Mouse (Mus musculus): ENCODE measurements around the gene Cap2.

Gene Cap2

DNA sequence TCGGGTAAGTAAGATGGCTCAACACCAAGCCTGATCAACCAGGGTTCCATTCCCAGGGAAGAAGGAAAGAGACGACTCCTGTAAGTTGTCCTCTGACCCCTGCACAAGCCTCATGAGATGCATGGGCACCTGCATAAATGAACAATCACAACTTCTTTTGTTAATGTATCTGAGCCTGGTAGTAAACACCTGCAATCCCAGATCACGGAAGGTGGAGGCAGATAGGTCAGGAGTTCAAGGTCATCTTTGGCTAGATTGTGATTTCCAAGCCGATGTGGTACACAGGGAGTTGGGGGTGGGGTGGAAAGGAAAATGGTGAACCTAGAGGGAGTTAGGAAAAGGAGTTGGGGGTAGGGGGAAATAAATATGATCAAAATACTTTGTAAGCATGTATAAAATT lies 131.1 kb downstream of the Cap2 start:
- no peak for DNase-seq (ENCODE audit: low spot score)

DNA sequence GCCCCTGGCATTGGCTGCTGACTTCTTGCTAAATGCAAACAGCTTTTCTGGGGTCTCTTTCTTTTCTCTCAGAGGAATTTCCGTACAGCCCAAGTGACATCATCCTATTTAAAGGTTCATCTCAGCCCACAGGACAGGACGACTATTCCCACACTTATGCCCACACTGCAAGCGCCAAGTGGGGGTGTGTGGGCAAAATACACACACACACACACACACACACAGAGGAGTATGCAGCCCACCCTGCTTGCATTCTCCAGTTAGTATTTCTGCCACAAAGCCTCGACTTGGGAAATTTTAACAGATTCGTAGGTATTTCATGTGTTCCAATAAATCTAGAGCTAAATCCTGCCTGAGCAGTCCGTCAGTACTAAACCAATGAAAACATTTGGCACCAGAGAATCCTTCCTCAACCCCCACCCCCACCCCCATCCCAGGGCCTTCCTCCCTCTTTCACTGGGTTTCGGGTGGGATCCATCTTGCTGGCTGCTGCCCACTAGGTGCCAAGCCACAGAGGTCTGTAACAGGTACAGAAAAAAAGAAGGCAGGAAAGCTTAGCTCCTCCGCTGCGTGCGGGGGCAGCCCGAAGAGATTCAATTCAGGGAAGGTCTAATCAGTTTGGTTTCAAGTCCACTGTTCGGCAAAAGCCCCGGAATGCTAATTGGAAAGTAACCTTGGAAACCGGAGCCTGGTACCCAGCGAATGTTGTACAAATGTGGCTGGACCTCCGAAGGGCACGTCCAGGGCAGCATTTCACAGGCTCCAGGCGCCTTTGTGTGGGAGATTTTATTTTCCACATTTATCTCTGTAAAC lies 131.9 kb downstream of the Cap2 start:
- DNase-seq (ENCODE audit: low spot score), result no peak

DNA sequence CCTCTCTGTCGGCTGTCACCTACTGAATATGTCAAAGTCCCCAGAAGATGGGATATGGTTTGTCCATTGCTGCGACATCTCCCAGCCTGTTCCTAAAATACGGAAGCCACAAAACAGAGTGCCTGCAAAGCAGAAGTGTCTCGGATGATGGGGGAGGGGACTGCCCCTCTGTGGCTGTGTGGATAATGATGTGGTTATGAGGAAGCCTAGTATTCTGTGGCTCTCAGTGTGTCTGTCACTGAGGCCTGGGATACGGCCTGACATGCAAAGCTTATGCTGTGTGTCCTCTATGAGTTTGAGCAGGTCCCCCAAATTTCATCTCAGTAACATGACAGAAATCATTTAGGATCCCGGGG lies 132.5 kb downstream of the Cap2 start:
- no peak for DNase-seq (ENCODE audit: low spot score)

DNA sequence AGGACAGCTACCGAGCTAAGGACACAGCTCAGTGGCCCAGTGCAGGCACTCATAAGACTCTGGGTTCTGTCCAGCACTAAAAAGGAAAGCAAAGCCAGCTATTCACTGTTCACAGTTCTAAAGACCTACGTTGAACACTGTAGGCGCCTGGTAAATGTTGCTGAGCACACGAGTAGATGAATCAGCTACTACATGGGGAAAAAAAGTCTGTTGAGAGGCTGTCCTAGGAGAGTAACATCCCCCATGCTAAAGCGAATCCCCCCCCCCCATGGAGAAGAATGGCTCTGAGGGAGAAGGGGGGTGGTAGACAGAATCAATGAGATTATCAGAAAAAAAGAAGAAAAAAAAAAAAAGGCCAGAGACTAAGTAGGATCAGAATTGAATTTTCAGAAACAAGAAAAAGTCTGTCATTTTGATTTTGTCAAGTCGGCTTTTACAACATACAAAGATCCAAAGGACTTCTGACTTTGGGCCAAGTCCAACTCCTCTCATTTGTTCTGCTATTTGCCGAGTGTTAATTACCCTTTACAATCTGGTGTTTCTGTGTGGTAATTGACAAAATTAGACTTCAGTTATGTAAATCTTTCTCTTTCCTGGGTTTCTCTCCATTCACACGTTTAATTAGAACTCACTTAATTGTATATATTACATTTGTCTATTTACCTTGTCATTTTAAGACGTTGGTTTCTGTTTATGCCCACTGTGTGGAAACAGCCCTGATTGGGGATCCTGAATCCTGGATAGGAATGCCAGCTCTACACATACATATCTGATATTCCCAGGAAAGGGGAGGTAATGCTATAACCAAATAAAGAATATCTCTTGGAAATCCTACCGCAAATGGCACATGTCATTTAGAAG lies 139.2 kb downstream of the Cap2 start:
- DNase-seq (ENCODE audit: low spot score), result no peak

DNA sequence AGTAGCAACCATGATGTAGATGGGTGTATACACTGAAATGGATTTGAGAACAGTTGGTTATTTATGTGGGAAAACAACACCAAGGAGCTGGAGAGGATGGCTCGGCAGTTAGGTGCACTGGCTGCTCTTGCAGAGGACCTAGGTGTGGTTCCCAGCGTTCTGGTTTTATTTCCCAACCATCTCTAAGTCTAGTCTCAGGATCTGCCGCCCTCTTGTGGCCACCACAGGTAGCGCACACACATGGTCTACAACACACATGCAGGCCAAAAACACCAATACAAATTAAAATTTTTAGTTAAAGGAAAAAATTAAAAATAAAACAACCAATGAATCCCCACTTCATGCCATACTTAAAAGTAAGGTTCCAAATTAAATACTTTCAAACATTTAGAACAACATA lies 140.7 kb downstream of the Cap2 start:
- DNase-seq (ENCODE audit: low spot score), result no peak

DNA sequence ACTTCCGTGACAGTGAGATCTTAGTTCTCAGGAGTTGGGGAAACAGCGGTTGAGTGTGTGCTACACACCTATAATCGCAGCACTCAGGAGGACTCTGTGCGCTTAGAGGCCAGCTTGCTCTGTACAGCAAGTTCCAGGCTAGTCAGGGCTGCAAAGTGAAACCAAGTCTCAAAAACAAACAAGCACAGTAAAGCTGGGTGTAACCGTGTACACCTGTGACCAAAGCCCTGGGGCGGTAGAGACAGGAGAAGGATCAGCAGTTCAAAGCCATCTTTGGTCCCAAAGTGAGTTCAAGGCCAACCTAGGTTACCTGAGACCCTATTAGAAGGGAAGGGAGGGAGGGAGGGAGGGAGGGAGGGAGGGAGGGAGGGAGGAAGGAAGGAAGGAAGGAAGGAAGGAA lies 142.5 kb downstream of the Cap2 start:
- DNase-seq (ENCODE audit: low spot score), result no peak

- DNase-seq (ENCODE audit: low spot score), result no peak
Measured at GRCm38 (mm10) chr13:46645476-46645875, 143.8 kb downstream of the Cap2 start.

DNA sequence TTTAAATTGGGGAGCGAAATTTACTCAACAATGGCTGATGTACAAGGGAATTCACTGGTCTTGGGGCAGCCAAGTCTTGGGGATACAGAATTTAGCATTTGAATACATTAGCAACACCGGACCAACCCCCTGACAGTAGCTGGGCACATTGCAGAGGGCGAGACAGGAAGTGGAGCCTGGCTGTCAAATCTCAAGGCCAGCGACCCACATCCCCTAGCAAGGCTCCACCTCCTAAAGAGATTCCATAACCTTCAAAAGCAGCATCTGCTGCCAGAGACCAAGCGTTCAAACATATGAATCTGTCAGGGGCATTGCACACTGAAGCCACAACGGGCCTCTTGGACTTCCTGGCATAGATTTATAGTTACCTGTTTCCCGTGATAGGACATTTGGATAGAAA lies 150.2 kb downstream of the Cap2 start:
- no peak for DNase-seq (ENCODE audit: low spot score)

- DNase-seq (ENCODE audit: low spot score), result peak; percentile 40
Measured at GRCm38 (mm10) chr13:46652671-46653070, 151.0 kb downstream of the Cap2 start.

- DNase-seq (ENCODE audit: low spot score), result no peak
Measured at GRCm38 (mm10) chr13:46653671-46654070, 152.0 kb downstream of the Cap2 start.

- DNase-seq (ENCODE audit: low spot score), result no peak
Measured at GRCm38 (mm10) chr13:46654566-46654965, 152.9 kb downstream of the Cap2 start.

DNA sequence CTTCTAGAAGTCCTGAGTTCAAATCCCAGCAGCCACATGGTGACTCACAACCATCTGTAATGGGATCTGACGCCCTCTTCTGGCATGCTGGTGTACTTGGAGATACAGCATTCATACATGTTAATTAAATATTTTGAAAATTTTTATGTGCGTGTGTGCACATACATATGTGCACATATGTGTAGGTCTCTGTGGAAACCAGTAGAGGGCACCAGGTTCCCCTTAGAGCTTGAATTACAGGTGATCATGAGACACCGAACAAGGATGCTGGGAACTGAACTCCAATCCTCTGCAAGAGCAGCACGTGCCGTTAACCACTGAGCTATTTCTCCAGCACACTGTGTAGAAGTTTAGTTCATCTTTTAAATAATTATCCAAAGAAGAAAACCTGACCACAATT lies 157.6 kb downstream of the Cap2 start:
- DNase-seq (ENCODE audit: low spot score), result no peak

GRCm38 (mm10) chr13:46663461-46663964 lies 161.9 kb downstream of the Cap2 start:
- no peak for DNase-seq (ENCODE audit: low spot score)

DNA sequence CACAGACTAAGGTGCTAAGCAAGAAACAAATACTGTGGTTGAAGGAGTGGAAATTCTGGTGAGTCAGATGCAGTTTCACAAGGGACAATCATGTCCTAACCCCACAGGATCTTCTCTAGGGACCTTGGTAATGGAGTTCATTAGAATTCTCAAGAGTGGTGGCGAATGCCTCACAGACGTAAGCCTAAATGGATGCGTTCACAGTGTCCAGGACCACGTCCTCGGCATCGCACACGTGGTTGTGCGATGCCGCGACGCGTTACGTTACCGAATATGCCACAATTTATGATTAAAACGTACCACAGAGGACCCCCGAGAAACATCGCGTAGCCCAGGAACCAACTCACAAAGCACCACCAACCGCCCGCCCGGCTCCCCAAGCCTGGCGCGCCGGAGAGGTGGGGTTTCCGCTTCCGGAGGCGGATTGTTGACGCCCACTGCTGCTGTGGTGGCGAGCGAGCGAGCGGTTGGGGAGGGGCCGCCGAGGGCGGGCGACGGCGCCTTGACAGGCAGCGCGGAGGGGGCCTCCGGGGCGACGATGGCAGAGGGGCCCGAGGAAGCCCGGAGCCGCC lies 167.5 kb downstream of the Cap2 start, which contains the start of gene Fam8a1:
Fam8a1 (plus strand) TSS at position 475 of the 572 bp plus-strand sequence.
- peak; percentile 91 for DNase-seq (ENCODE audit: low spot score)

- no peak for DNase-seq (ENCODE audit: low spot score)
Measured at GRCm38 (mm10) chr13:46669620-46670271, 168.1 kb downstream of the Cap2 start.

GRCm38 (mm10) chr13:46670514-46670913 lies 168.9 kb downstream of the Cap2 start:
- no peak for DNase-seq (ENCODE audit: low spot score)

DNA sequence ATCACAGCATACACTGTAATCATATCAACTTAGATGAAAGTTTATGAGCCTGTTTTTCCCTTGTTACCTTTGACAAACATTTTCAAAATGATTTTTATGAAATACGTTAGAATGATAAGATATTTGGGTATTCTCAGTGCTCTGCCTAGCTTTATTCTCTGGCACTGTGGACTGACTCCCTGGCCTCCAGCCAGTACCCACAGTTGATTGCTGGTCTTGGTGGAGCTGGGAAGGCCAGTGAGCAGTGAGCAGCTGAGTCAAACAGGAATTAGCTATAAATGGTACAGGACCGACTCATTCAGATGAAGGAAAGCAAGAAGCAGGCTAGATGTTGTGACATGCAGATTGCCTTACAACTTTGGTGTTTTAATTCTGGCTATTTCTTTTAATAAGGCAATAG lies 173.0 kb downstream of the Cap2 start:
- DNase-seq (ENCODE audit: low spot score), result no peak

GRCm38 (mm10) chr13:46677721-46678120 lies 176.1 kb downstream of the Cap2 start:
- DNase-seq (ENCODE audit: low spot score), result no peak

DNA sequence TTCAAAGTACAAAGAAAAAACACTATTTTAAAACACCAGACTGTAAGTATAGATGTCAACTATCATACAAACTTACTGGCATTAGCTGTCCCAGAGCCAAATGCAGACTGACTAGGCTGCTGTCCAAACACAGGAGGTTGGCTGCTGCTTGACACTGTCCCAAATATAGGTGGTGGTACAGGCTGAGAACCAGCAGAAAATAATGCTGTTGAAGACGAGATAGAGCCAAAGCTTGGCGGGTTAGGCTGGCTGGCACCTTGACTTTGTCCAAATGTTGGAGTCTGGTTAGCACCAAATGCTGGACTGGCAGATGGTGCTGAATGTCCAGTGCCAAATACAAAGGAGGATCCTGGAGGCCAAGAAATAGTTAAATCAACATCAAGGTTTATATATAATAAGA lies 181.3 kb downstream of the Cap2 start:
- no peak for DNase-seq (ENCODE audit: low spot score)

DNA sequence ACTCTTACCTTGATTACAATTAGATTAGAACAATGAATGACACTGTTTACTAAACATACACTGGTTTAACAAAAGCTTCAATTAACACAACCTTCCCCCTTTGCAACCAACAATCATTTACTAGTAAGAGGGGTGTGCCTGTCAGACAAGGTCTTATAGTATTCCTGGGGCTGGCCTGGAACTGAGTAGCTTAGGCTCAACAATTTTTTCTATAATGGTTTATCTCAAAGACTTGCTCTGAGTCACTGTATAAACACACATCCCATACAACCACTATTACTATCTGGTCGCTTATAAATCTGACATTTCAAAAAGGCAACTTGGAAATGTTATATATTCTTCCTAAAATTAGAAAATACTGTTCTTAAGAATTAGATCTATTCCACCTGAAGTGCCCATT lies 181.7 kb downstream of the Cap2 start:
- no peak for DNase-seq (ENCODE audit: low spot score)

GRCm38 (mm10) chr13:46690559-46691241 lies 189.1 kb downstream of the Cap2 start:
- DNase-seq (ENCODE audit: low spot score), result no peak
